Mouse (Mus musculus): ENCODE results near the gene L1td1. TPM values are rescaled to one million over a fixed set of nuclear protein-coding genes. Genes with fewer than 3 reads are reported as not detected.
"Not testable (repeated sequence)": the region's sequence is repeated elsewhere in the genome, so short reads cannot be mapped to it uniquely, and the experiment has no call there.

The L1td1 gene
- total and polyA plus RNA-seq, 2 experiments from 2014 or later: 0.05 TPM; not detected in 1

DNA sequence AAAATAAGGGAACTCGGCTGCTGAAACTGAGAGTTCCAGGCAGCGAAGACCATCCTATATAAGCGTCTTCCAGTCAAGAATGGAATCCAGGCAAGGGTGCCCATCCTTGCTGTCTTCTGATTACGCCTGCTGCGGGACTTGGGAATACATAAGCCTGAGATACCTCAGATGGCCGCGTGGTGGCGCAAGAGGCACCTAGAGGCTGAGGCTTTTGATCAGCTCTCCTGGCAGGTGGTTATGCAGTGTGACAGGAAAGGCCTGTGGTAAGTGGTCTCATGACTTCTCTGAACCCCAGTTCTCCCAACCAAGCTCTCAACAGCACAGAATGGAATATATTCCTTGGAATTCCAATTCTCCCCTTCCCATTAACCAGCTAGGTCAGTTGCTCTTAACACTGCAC lies 4.1 kb upstream of the L1td1 start:
- Histone ChIP-seq H3K27me3 (ENCODE audit: insufficient read depth, low read length) (peaks cover 10% of the 10 kb centered on the region), H3K4me2 (ENCODE audit: low read depth) (no peak overlapping the region), H3K27ac (ENCODE audit: low read depth, low read length) (no peak overlapping the region), H3K36me3 (ENCODE audit: insufficient read depth) (no peaks in the 10 kb centered on the region), H3K4me3 (ENCODE audit: low read depth, low read length) (no peak overlapping the region), H3K9ac (no peak overlapping the region), H3K4me1 (ENCODE audit: insufficient read depth) (no peaks in the 10 kb centered on the region), H3K9me3 (ENCODE audit: low read length) (no peaks in the 10 kb centered on the region)
- ATAC-seq (peak; percentile 63), DNase-seq (peak; percentile 76)
- TF ChIP-seq CTCF (IDR thresholded peaks at IDR 0.05; ENCODE audit: low read depth): peak; percentile 80
- 10% methylated on average over 8 of the region's 8 CpGs for WGBS

GRCm38 (mm10) chr4:98724682-98725081 lies 1.9 kb upstream of the L1td1 start:
- H3K9ac ChIP-seq; H3K27ac ChIP-seq (ENCODE audit: low read depth, low read length); DNase-seq; H3K4me2 ChIP-seq (ENCODE audit: low read depth); ATAC-seq; H3K4me1 ChIP-seq (ENCODE audit: insufficient read depth); H3K4me3 ChIP-seq (ENCODE audit: low read depth, low read length); H3K9me3 ChIP-seq (ENCODE audit: low read length); H3K36me3 ChIP-seq (ENCODE audit: insufficient read depth): not testable (repeated sequence)
- peaks cover 13% of the 10 kb centered on the region for H3K27me3 ChIP-seq (ENCODE audit: insufficient read depth, low read length)
- 94% methylated on average over 1 of the region's 1 CpGs for WGBS

GRCm38 (mm10) chr4:98725439-98725838 lies 1.1 kb upstream of the L1td1 start:
- no peak overlapping the region for H3K4me2 ChIP-seq (ENCODE audit: low read depth)
- ATAC-seq: no peak
- H3K36me3 ChIP-seq (ENCODE audit: insufficient read depth): no peaks in the 10 kb centered on the region
- 41% methylated on average over 4 of the region's 4 CpGs for WGBS
- H3K27me3 ChIP-seq (ENCODE audit: insufficient read depth, low read length): peaks cover 13% of the 10 kb centered on the region
- TF ChIP-seq CTCF (IDR thresholded peaks at IDR 0.05; ENCODE audit: low read depth): peak; percentile 36; the same call in 1 of the 2 replicates
- no peaks in the 10 kb centered on the region for H3K9me3 ChIP-seq (ENCODE audit: low read length)
- H3K4me3 ChIP-seq (ENCODE audit: low read depth, low read length): no peak overlapping the region
- no peaks in the 10 kb centered on the region for H3K4me1 ChIP-seq (ENCODE audit: insufficient read depth)
- H3K27ac ChIP-seq (ENCODE audit: low read depth, low read length): no peak overlapping the region
- DNase-seq: no peak
- H3K9ac ChIP-seq: no peak overlapping the region

GRCm38 (mm10) chr4:98727295-98727958 lies 893 bp downstream of the L1td1 start:
- H3K27ac ChIP-seq (ENCODE audit: low read depth, low read length): no peak overlapping the region
- no peak for TF ChIP-seq CTCF (IDR thresholded peaks at IDR 0.05; ENCODE audit: low read depth)
- 8% methylated on average over 21 of the region's 21 CpGs for WGBS
- H3K4me1 ChIP-seq (ENCODE audit: insufficient read depth): no peaks in the 10 kb centered on the region
- no peak for ATAC-seq
- no peak for DNase-seq
- no peak overlapping the region for H3K9ac ChIP-seq
- H3K36me3 ChIP-seq (ENCODE audit: insufficient read depth): no peaks in the 10 kb centered on the region
- H3K4me2 ChIP-seq (ENCODE audit: low read depth): peak overlapping the region; percentile 27
- H3K4me3 ChIP-seq (ENCODE audit: low read depth, low read length): peak overlapping the region; percentile 16; the same call in 1 of the 2 replicates
- no peaks in the 10 kb centered on the region for H3K9me3 ChIP-seq (ENCODE audit: low read length)
- peaks cover 13% of the 10 kb centered on the region for H3K27me3 ChIP-seq (ENCODE audit: insufficient read depth, low read length)

DNA sequence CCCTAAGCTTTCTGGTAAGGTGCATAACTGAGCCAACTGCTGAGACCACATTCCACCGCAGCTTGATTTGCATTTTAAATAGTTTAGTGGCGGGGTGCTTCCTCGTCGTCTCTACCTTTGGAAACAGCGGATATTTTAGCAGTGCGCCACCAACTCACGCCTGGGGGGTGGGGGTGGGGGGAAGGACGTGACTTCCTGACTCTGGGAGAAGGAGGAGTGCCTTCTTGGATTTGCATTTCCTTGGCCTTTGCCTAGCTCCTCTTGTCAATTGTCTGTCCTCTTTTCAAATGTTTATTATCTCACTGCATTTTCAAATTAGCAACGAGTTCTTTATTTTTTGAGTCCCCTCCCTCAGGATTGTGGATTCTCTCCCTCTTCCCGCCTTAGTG lies 1.4 kb downstream of the L1td1 start:
- Histone ChIP-seq H3K9me3 (ENCODE audit: low read length) (no peaks in the 10 kb centered on the region), H3K27ac (ENCODE audit: low read depth, low read length) (no peak overlapping the region), H3K9ac (no peak overlapping the region), H3K27me3 (ENCODE audit: insufficient read depth, low read length) (peaks cover 13% of the 10 kb centered on the region), H3K4me3 (ENCODE audit: low read depth, low read length) (no peak overlapping the region), H3K4me2 (ENCODE audit: low read depth) (peak overlapping the region; percentile 27), H3K36me3 (ENCODE audit: insufficient read depth) (no peaks in the 10 kb centered on the region), H3K4me1 (ENCODE audit: insufficient read depth) (no peaks in the 10 kb centered on the region)
- no peak for TF ChIP-seq CTCF (IDR thresholded peaks at IDR 0.05; ENCODE audit: low read depth)
- no peak for DNase-seq
- under 1% methylated on average over 10 of the region's 10 CpGs for WGBS
- no peak for ATAC-seq

GRCm38 (mm10) chr4:98728716-98729115 lies 2.2 kb downstream of the L1td1 start:
- WGBS: 67% methylated on average over 7 of the region's 7 CpGs
- H3K9me3 ChIP-seq (ENCODE audit: low read length): no peaks in the 10 kb centered on the region

DNA sequence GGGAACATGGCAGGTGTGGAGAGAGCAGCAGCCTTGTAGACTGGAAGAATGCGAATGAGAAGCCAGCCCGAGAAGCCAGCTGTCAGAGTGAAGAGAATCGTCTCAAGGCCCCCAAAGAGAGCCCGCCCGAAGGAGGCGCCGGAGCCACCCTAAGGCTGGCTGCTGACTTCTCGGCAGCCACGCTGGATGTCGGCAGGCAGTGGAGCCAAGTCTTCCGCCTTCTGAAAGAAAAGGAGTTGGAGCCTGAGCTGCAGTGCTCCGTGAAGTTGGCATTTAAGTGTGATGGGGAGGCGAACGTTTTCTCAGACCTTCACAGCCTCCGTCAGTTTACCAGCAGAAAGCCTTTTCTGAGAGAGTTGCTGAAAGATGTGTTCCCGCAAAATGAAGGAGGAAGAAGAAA lies 7.1 kb downstream of the L1td1 start:
- Histone ChIP-seq H3K9ac (no peak overlapping the region), H3K36me3 (ENCODE audit: insufficient read depth) (no peaks in the 10 kb centered on the region), H3K9me3 (ENCODE audit: low read length) (no peaks in the 10 kb centered on the region), H3K4me2 (ENCODE audit: low read depth) (no peak overlapping the region), H3K4me1 (ENCODE audit: insufficient read depth) (no peaks in the 10 kb centered on the region), H3K27me3 (ENCODE audit: insufficient read depth, low read length) (no peaks in the 10 kb centered on the region), H3K4me3 (ENCODE audit: low read depth, low read length) (no peak overlapping the region), H3K27ac (ENCODE audit: low read depth, low read length) (no peak overlapping the region)
- ATAC-seq (no peak), DNase-seq (no peak)
- 91% methylated on average over 16 of the region's 16 CpGs for WGBS
- no peak for TF ChIP-seq CTCF (IDR thresholded peaks at IDR 0.05; ENCODE audit: low read depth)

More at GRCm38 (mm10) chr4:98728716-98729115, 2.2 kb downstream of the L1td1 start:
- no peak overlapping the region for H3K27ac ChIP-seq (ENCODE audit: low read depth, low read length)
- no peak overlapping the region for H3K4me3 ChIP-seq (ENCODE audit: low read depth, low read length)
- no peak for ATAC-seq
- peaks cover 13% of the 10 kb centered on the region for H3K27me3 ChIP-seq (ENCODE audit: insufficient read depth, low read length)
- H3K9ac ChIP-seq: no peak overlapping the region
- no peak for TF ChIP-seq CTCF (IDR thresholded peaks at IDR 0.05; ENCODE audit: low read depth)
- no peaks in the 10 kb centered on the region for H3K4me1 ChIP-seq (ENCODE audit: insufficient read depth)
- no peaks in the 10 kb centered on the region for H3K36me3 ChIP-seq (ENCODE audit: insufficient read depth)
- DNase-seq: no peak
- H3K4me2 ChIP-seq (ENCODE audit: low read depth): no peak overlapping the region

Measured in forebrain, postnatal 0 days (tissue).